Mouse (Mus musculus): ENCODE measurements around the gene Grk2.

Gene Grk2

DNA sequence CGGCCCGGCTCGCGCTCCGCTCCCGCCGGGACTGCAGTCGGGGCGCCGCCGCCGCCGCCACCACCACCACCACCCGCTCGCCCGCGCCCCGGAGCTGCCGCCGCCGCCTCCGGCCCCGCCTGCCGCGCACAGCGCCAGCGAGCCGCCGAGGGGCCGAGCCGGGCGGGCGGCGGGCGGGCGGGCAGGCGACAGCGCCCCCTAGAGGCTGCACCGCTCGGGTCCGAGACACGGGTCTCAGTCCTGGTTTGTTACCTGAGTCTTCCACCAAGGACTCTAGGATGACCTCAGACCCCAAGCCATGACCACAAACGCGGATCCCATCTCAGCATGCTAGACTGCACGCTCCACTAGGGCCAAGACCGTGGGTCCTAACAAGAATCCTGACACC is at the start of gene Grk2:
TSS of gene Grk2 (minus strand) at position 33 of the 388 bp plus-strand sequence.
- DNase-seq (ENCODE audit: low read depth), result peak; percentile 88

DNA sequence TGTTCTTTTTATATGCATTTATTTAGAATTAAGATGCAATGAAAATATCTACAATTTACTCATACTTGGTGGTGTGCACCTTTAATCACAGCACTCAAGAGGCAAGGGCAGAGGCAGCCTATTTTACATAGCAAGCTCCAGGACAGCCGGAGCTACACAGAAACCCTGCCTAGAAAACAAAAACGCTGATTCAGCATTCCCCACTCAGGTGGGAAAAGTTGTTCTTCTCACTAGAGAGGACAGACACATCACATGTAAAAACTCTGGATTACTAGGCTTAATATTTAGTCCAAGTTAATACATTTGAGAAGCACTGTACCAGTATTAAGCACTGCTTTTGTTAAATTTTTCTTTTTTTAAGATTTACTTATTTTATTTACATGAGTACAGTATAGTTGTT is 43.4 kb upstream of the Grk2 start:
- DNase-seq (ENCODE audit: low read depth), result no peak

DNA sequence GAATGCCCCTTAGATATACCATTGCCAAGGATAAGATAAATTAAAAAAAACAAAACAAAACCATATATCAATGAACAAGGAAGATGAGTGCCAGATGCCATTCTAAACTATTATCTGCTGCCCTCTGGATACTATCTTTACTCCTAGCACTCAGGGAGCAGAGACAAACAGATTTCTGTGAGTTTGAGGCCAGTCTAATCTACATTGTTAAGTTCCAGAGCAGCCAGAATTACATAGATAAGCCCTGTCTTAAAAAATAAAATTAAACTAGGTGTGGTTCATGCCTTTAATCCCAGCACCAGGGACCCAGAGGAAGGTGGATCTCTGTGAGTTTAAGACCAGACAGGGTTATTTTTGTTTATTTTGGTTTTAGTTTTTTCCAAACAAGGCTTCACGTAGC is 40.5 kb upstream of the Grk2 start:
- DNase-seq (ENCODE audit: low read depth), result no peak

DNA sequence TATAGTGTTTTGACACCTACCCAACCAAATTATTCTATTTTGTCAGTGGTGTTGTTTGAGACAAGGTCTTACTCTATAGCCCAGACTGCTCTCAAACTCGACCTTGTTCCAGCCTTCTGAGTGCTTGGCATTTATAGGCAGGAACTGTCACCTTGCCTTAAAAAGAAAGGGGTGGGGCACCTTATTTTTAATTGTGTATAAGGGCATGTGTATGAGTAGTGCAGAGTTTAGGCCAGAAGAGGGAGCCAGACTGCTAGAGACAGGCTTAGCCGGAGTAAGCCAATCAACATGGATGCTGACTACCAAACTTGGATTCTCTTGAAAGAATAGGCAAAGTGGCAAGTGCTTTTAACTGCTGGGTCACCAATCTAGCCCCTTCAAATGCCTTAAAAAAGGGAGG is 32.1 kb upstream of the Grk2 start:
- peak; percentile 84 for DNase-seq (ENCODE audit: low read depth)

DNA sequence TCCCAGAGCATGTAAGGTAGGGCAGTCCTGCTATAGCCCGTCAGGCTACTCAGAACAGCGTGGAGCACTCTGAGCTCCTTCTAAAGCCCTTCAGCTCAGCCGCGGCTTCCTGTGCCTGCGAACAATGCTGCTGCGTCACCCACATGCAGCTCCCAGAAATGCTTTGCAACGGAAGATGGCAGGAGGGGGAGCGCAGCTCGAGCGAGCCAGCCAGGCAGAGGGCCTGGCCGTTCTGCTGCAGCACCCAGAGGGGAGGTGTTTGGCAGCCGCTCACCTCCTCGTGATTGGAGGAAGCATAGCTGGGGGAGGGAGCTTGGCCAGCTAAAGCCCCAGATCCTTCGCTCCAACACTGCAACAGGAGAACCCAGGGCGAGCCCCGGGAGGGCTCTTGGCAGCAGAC is 27.8 kb upstream of the Grk2 start:
- DNase-seq (ENCODE audit: low read depth), result peak; percentile 99

DNA sequence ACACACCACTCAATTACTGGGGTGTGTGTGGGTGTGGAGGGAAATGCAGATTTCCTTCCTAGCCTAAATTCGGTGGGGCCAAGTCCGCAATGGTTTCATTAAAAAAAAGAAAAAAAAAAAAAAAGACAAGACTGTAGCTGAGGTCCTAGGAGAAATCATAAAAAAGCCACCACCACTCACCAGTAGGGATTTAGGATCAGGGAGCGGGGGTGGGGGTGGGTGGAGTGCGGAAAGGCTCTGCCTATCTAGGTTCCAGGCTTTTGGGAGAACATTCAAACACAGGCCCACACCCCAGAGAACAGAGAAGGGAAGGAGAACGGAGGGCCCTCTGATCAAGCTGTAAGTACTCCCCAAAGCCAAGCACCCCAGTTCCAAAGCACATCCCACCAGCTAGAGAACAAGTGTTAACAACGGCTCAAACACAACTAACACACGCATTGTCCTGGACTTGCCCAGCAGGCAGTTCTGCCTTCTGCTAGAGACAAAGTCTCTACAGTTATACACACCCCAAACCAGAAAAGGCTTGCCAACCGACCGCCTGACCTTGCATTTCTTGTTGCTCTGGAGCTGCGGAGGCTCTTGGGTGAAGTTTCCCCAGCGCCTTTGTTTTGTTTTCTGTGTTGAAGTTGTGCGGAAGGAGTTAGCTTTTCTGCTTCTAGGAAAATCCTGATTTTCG is 27.2 kb upstream of the Grk2 start:
- DNase-seq (ENCODE audit: low read depth), result peak; percentile 62

DNA sequence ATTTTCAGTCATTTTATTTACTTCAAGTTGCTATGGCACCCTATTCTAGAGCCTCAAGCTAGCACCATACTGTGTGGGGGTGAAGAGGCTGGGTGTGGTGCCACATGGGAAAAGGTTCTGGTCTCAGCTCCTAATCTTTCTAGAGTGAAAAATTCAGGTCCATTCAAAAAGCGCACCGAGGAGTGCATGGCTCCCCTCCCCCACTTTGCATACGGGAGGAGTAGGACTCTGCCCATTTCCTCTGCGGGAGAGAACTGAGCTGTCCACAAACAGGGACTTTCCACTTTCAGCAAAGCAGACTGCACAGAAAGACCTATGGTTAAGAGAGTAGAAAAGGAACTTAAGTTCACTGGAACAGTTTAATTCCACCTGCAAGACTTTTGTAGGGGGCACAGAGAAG is 26.6 kb upstream of the Grk2 start:
- DNase-seq (ENCODE audit: low read depth), result peak; percentile 79

DNA sequence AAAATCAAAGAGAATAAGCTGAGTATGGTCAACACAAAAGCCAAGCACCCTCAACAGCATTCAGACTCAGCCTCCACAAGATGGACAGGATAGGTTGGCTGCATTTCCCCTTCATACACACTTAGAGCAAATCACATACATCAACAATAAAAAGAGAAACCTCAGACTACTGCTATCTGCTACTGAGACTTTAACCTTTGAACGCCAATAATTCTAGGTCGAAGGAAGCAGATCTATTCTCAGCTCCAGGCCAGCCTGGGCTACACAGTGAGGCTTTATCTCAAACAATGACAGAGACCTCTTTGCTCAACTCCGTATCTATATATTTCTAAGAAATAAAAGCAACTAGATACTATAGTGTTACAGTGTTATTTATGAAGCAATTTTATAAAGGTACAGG is 25.3 kb upstream of the Grk2 start:
- no peak for DNase-seq (ENCODE audit: low read depth)

DNA sequence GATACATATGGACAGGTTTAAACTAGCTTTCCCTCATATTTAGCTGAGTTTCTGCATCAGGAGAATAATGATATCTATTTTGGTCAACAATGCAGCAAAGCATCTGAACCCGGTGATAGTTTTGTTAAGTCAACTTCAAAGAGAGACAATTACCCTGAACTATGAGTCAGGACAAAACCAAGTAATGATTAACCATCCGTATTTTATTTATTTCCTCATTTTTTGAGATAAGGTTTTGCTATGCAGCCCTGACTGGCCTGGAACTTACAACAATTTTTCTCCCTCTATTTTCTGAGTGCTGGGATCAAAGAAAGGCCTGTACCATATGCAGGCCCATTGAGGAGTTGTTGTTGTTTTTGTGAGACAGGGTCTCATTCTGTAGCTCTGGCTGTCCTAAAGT is 24.6 kb upstream of the Grk2 start:
- no peak for DNase-seq (ENCODE audit: low read depth)

DNA sequence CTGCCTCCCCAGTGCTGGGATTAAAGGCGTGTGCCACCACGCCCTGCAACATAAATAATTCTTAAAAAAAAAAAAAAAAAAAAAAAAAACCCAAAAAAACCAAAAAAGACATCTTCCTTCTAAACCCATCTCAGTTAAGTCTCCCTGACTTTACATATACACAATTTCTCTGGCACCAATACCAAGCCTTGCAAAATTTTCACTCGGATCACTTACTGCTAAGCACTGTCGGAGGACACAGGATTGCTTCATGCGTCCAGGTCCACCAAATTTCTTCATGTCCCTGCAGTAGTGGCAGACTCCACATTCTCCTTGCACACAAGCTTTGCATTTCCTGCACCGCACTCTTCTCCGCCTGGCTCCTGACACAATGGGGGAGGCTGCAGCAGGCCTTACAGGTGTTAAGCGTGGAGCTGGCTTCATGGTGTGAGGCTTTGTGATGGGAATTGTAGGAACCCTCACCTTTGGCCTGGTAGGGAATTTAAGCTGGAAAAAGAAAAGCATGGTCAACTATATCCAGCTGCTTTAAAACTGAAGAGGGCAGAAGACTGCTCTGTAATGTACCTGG is 22.8 kb upstream of the Grk2 start:
- DNase-seq (ENCODE audit: low read depth), result no peak

DNA sequence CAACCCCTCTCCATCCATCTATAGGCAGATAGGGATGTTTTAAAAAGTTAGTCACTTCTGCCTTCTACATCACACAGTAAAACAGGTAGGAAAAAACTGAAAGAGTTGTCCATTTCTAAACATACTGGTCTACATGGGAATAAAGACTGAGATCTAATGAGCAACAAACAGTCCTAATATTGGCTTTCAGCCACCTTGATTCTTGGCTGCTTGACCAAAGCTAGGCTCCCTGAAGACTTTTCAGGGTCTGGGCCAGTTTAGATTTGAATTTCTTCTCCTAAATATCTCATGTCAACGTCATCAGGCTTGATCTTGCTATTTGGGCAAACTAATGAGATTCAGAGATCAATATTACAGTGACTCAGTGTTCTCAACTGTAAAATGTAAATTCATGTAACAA is 20.9 kb upstream of the Grk2 start:
- DNase-seq (ENCODE audit: low read depth), result peak; percentile 25

DNA sequence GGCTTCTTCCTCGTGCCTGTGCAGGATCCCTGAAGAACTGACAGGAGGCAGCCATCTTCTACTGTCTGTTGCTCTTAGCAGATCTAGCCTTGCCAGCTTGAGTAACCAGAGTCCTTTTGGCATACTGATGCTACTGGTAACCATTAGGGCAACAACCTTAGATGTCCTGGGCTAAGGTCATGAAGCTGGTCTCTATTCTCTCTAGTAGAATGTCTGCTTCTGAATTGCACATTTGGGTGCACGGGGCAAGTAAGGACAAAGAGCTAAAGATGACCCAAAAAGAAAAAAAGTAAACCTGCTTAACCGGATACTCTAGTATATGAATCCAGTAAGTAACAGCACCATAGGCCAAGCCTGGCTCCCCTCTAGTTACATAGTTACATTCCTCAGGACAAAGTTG is 20.1 kb upstream of the Grk2 start:
- no peak for DNase-seq (ENCODE audit: low read depth)

DNA sequence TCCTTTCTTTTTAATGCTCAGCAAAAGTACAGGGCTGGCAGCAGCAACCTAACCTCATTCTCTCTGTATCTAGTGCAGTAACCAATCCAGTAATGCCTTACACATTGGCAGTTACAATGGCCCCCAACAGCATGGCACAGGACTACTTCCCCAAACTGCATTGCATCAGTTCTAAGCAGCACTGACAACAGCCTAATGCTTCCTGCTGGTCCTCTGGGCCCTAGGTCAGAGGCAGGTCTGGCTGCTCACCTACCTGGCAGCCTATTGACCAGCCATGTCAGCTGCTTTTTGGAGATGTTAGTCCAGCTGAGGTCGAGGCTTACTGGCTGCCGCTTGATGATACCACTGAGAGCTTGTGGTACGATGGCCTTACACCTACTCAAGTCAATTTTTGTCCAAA is 16.1 kb upstream of the Grk2 start:
- DNase-seq (ENCODE audit: low read depth), result no peak

DNA sequence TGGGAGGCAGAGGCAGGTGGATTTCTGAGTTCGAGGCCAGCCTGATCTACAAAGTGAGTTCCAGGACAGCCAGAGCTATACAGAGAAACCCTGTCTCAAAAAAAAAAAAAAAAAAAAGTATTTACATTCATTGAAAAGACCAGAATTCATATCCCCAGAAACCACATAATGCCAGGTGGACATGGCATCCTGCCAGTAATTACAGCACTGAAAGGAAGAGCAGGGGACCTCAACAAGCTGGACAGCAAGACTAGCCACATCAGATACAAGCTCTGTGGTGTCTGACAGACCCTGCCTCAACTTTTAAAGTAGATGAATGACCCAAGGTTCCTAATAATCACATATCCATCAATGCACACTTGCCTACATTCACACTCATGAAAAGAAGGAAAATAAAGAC is 15.6 kb upstream of the Grk2 start:
- DNase-seq (ENCODE audit: low read depth), result no peak

DNA sequence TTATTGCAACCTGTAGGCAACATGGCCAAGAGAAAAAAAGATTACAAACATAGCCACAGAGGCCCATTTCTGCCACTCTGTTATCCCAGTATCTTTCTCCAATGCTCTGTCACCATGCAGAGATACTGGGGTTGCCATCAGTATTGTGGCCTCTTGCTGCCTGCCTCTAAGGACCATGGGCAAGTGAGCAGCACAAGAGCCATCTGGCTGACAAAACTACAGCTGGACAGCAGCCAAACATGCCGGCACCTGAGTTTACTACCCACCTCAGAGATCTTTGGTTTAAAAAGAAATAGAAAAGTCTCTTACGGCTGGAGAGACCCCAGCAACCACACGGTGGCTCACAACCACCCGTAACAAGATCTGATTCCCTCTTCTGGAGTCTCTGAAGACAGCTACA is 13.2 kb upstream of the Grk2 start:
- no peak for DNase-seq (ENCODE audit: low read depth)

DNA sequence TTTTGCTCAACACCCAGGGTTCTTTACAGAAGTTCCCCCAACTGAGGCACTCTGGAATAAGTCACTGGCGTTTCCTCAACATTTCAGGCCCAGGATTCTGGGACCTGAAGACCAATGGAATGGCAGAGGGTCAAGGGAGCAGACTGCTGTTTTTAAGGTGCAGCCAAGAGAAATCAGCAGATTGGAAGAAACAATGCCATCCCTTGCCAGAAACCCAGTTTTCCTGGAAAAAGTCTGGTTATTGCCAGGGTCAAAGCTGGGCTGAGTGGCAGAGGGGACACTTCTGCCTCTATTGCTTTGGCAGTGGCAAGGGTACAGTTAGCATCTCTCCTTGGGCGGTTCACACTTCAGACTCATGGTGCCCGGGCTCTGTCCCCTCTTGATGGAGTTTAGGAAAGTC is 11.2 kb upstream of the Grk2 start:
- DNase-seq (ENCODE audit: low read depth), result no peak

DNA sequence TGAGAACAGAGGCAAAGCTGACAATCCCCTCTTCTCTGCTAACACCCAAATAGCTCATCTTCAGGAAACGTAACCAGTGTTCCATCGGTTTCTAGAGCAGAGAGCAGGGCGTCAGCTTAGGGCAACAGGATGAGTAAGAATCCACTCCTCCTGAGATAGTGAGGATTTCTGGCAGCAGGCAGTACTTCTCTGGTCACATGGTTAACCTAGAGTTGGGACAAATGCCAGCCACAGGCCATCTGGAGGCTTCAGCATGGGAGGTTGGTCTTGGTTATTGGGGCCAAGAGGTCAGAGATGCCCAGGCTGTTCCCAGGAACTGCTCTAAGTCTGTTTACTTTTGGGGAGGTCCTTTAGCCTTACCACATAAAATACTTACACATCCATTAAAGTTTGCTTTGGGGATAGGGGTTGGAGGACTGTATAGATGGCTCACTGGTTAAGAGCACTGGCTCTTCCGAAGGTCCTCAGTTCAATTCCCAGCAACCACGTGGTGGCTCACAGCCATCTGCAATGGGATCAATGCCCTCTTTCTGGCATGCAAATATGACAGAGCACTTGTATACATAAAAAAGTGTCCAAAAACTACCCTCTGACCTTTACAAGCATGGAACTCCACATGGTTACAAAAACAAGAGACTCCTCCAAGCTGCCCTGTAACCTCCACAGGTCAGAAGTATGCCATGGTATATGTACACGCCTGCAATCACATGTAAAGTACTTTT is 9.4 kb upstream of the Grk2 start:
- peak; percentile 89 for DNase-seq (ENCODE audit: low read depth)

DNA sequence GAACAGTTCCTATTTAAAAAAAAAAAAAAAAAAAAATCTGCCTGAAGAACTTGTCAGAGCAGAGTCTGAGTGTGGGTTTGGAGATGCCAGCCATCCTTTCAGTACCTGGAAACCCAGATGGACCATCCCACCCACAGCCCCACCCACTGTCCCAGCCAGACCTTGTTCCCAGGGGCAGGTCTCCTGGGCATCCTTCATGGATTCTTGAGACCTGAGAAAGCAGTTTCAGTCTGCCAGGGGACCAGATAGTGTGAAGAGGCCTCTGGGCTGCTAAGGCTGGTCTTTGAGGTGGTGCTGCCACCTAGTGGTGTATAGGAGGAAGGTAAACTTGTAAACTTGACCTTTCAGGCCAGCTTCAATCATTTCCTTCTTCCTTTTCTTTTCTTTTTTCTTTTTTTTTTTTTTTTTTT is 3.8 kb upstream of the Grk2 start:
- DNase-seq (ENCODE audit: low read depth), result peak; percentile 92

DNA sequence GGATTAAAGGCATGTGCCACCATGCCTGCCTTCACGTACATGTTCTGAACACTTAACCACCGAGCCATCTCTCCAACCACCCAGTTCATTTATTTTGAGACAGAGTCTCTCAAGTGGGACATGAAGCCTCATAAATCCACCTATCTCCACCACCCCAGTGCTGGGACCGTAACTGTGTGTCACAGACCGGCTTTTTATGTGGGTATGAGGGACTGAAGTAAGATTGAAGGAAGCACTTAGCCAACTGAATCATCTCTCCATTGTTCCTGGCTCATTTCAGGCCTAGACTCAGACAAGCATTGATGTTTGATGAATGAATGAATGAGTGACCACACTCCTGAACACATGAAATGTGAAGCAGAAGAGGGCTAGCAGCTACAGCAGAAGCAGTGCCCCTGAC is 3.3 kb upstream of the Grk2 start:
- no peak for DNase-seq (ENCODE audit: low read depth)

DNA sequence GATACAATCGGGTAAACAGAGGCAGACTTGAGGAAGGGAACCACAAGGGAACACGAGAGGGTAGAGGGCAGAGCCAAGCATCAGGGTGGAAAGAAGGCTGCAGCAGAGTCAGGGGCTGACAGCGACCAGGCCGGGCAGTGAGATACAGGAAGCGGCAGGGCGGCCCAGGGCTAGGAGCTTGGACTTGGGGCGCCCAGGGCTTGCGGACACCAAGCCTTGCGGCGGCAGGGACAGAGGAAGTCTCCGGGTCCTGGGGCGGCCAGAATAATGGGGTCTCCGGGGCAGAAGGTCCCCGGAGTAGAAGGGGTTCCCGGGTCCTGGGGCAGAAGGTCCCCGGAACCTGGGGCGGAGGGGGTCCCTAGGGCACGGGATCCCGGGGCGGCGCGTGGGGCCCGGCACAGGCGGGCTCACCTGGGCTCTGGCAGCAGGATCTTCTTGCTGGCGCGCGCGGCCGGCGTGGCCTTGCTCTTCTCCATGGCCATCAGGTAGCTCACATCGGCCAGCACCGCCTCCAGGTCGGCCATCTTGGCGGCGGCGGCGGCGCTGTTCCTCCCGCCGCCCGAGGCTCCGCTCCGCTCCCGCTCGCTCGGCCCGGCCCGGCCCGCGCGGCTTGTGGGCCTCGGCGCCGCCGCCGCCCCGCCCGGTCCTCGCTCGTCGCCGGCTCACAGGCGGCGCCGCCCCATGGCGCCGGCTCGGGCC is 382 bp downstream of the Grk2 start:
- peak; percentile 75 for DNase-seq (ENCODE audit: low read depth)

DNA sequence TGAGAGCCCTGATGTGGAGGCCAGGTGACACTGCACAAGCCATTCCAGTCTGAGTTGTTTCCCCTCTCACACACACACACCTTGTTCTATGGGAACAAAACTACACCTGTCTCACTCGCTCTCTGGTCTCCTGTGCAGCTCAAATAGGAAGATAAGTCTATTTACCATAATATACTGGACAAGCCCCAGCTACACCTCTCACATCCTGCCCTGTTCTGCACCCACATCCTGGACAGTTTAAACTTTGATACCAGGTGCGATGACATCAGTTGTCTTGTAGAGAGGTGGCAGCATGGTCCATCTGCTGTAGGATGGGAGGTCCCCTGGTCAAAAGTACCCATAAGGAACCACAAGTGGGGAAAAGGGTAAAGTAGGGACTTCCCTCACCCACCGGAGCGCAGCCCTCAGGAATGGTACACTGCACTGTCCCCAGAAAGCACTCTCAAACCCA is 1.1 kb downstream of the Grk2 start:
- DNase-seq (ENCODE audit: low read depth), result no peak

DNA sequence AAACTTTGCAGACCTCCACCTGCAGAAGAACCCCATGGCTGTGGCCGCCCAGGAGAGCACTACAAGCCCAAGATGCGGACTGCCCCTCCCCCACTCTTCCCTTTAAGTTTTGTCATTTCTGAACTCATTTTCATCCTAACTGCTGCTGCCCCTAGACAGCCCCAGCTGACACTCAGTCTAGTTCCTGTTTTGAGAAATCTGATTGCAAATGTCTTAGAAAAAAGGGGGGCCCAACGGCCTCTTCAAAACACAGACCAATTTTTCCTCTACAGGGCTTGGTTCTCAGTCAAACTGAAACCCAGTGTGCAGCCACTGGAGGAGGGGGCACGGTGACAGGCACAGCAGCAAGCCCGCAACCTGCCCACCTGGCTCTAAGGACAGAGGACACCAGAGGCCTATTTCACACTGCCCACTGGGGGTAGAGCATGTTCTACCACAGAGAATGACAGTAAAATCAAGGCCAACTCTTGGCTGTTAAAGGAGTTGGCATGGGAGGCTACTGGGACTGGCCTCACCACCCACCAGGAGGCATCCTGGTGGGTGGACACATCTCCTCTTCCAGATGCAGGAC is 1.7 kb downstream of the Grk2 start:
- no peak for DNase-seq (ENCODE audit: low read depth)

DNA sequence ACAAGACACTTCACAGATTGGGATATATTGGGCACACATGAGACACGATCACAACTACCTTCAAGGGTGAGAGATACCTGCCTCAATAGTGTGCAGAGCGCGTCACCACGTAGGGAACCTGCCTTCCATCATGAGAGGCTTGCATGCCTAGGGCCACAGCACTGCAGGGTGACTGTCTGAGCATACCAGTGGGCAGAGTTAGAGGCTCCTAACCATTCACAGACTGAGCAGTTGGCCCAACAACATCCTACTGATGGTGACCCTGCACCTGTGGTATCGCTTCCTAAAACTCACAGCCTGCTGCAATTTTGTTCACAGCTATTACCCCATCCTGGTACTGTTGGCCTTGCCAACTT is 2.4 kb downstream of the Grk2 start:
- DNase-seq (ENCODE audit: low read depth), result no peak

Measured in NIH3T3 (cell line).